Mouse (Mus musculus) duodenum, adult 2 months (tissue): Measurements from ENCODE around the gene Tyrp1. TPM values are rescaled to one million over a fixed set of nuclear protein-coding genes. Genes with fewer than 3 reads are reported as not detected.

ENCODE experiments used
- polyA plus RNA-seq: library from polyadenylated mRNA; depleted of rRNA; stranded (reverse); fragments of >200 nt; gene quantifications from 2 replicates; pipeline ENCODE4 v1.2.3, GENCODE M21; 2012; ENCODE audit warnings: low replicate concordance; rRNA removed

Gene Tyrp1
- polyA plus RNA-seq, result not detected in 2 replicates

DNA sequence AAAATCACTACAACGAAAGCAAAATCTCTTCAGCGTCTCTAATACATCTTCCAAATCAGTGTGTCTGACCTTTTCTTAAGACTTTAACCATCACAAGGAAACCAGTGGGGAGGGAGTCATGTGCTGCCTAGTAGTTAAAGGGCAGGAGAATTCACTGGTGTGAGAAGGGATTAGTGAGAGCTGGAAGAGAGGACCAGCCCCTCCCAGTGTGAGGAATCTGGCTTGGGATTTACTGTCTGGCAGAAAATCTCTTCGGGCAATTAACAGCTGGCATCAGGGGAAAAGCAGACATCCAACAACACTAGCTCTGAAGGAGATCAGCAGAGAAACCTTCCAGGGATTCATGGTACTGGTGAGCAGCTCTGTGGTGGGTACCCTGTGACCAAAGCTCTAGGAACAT is at the start of gene Tyrp1:
Gene Tyrp1, plus strand, starts transcription at position 74 of the 400 bp plus-strand sequence.

Other genes with a start within 250 kb of the Tyrp1 start
- gene Lurap1l, start 76.5 kb downstream of the Tyrp1 start, polyA plus RNA-seq, result 24.4 and 45.3 TPM in 2 replicates